Mouse (Mus musculus) brain, embryonic 14.5 days (tissue): Measurements from ENCODE around the gene Tbl3.

ENCODE experiments used
- CTCF ChIP-seq: fragments of 200-500 bp; IDR thresholded peaks from 2 replicates; pipeline ENCODE4 v1.5.1; 2012; ENCODE audit warnings: inconsistent platforms, mild to moderate bottlenecking, moderate library complexity, borderline replicate concordance; ENCODE audit not compliant: insufficient read depth, insufficient read length; ENCODE audit errors: extremely low read depth
- POLR2A ChIP-seq: fragments of 200-500 bp; IDR thresholded peaks from 2 replicates; pipeline ENCODE4 v1.6.1; 2012; ENCODE audit warnings: mild to moderate bottlenecking, inconsistent platforms, borderline replicate concordance; ENCODE audit not compliant: poor library complexity, insufficient read depth, insufficient read length, severe bottlenecking; ENCODE audit errors: extremely low read depth

DNA sequence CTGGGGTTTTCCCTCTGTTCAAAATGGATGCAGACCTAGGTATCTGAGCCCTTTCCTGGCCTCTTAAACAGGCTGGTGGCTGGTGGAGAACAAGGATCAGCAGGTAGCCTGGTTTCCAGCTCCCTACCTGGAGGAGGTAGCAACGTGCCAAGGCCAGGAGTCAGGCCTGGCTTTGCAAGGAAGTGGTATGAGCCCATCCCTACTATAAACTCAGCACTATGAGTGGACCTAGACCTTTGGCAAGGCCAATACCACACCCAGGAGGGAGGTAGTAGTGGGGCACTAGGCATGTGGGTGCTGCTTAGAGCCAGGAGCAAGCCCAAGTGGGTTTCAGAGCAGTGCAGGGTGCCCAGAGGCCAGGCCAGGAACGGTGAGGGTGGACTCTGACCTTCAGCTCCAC lies 8.0 kb downstream of the Tbl3 start:
- no peak for TF ChIP-seq CTCF
- TF ChIP-seq POLR2A = no peak
